In the genomic region with DNA sequence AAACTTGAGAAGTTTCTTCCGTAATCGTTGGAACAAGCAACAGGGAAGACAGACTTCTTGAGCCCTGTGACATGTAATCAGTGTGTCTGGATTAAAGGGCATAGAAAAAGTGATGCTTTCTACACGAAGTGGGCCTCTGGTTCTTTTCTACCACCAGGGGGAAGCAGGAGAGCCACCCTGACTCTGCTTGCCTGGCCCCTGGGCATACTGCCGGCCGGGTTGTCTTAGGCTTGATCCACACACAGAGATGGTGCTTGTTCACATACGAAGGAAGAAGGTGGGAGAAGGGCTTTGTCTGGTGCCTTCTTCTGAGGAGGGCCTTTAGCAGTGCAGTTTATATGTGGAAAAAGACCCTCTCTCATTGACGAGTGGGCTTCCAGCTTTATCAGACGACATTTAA, we compare ENCODE assay signal across 8 mouse cellular contexts. TPM values are rescaled to one million over a fixed set of nuclear protein-coding genes. Genes with fewer than 3 reads are reported as not detected.
A peak's percentile ranks its signal among the peaks of the same experiment; 100 is the strongest.
DNase-seq lines count a peak whose midpoint lies in the region; ATAC-seq and TF ChIP-seq lines count a peak whose summit lies in the region.

No protein-coding gene starts in this region.

- no peak for DNase-seq in forebrain, embryonic 10.5 days (ENCODE audit: extremely low spot score, low spot score)
- DNase-seq in lung, adult 2 months = no peak
- no peak for DNase-seq in lung, adult 18-20 months
- DNase-seq in layer of hippocampus, postnatal 25 days (ENCODE audit: extremely low spot score in 1 of 2, low spot score in 1 of 2) = no peak
- DNase-seq in gastrocnemius, adult 18-20 months (ENCODE audit: low spot score) = no peak

- H3K36me3 ChIP-seq in forebrain, embryonic 10.5 days (replicated peaks) = no peaks in the 10 kb centered on the region
- H3K36me3 ChIP-seq in forebrain, embryonic 12.5 days (replicated peaks) = no peaks in the 10 kb centered on the region
- no peaks in the 10 kb centered on the region for H3K36me3 ChIP-seq in forebrain, embryonic 16.5 days (ENCODE audit: control insufficient read depth, insufficient read depth)
- no peaks in the 10 kb centered on the region for H3K36me3 ChIP-seq in neural tube, embryonic 14.5 days (ENCODE audit: control insufficient read depth, insufficient read depth, low read length)

- H3K27ac ChIP-seq in forebrain, embryonic 10.5 days = 0 out of 2 replicates have a peak overlapping the region, but pooled peaks have one; percentile 15
- no peak overlapping the region for H3K27ac ChIP-seq in forebrain, embryonic 12.5 days
- H3K27ac ChIP-seq in forebrain, embryonic 16.5 days (ENCODE audit: low read length) = no peak overlapping the region
- no peak overlapping the region for H3K27ac ChIP-seq in neural tube, embryonic 14.5 days (ENCODE audit: low read depth, low read length)

- no peaks in the 10 kb centered on the region for H3K9me3 ChIP-seq in forebrain, embryonic 10.5 days
- no peaks in the 10 kb centered on the region for H3K9me3 ChIP-seq in forebrain, embryonic 12.5 days
- no peaks in the 10 kb centered on the region for H3K9me3 ChIP-seq in forebrain, embryonic 16.5 days (ENCODE audit: control insufficient read depth, low read length)
- H3K9me3 ChIP-seq in neural tube, embryonic 14.5 days (ENCODE audit: control insufficient read depth, low read length) = no peaks in the 10 kb centered on the region

- no peak for ATAC-seq in forebrain, embryonic 12.5 days (ENCODE audit: low FRiP score)
- ATAC-seq in forebrain, embryonic 16.5 days = peak; percentile 49; the same call in 1 of the 2 replicates
- peak; percentile 54; the same call in 1 of the 2 replicates for ATAC-seq in neural tube, embryonic 14.5 days (ENCODE audit: low read depth)

- no peak overlapping the region for H3K4me3 ChIP-seq in forebrain, embryonic 10.5 days
- no peak overlapping the region for H3K4me3 ChIP-seq in forebrain, embryonic 12.5 days (replicated peaks)
- no peak overlapping the region for H3K4me3 ChIP-seq in lung, adult 2 months (replicated peaks; ENCODE audit: extremely low read depth, low read depth, low read length)
- H3K4me3 ChIP-seq in forebrain, embryonic 16.5 days (replicated peaks; ENCODE audit: low read length) = no peak overlapping the region
- H3K4me3 ChIP-seq in neural tube, embryonic 14.5 days (ENCODE audit: low read depth, low read length) = no peak overlapping the region

- 55% methylated on average over 8 of the region's 8 CpGs for WGBS in forebrain, embryonic 10.5 days
- 59% methylated on average over 8 of the region's 8 CpGs for WGBS in forebrain, embryonic 12.5 days
- WGBS in lung, adult 2 months = 38% methylated on average over 8 of the region's 8 CpGs
- 48% methylated on average over 8 of the region's 8 CpGs for WGBS in forebrain, embryonic 16.5 days
- WGBS in neural tube, embryonic 14.5 days = 52% methylated on average over 8 of the region's 8 CpGs

- H3K9ac ChIP-seq in forebrain, embryonic 12.5 days = no peak overlapping the region
- no peak overlapping the region for H3K9ac ChIP-seq in forebrain, embryonic 16.5 days (replicated peaks; ENCODE audit: low read depth, low read length)
- H3K9ac ChIP-seq in neural tube, embryonic 14.5 days (replicated peaks; ENCODE audit: low read depth, low read length) = no peak overlapping the region

- H3K27me3 ChIP-seq in forebrain, embryonic 10.5 days (ENCODE audit: poor library complexity, severe bottlenecking) = no peaks in the 10 kb centered on the region
- 0 out of 2 replicates have a peak, but pooled peaks cover 5% of the 10 kb centered on the region for H3K27me3 ChIP-seq in forebrain, embryonic 12.5 days
- H3K27me3 ChIP-seq in forebrain, embryonic 16.5 days (replicated peaks; ENCODE audit: control insufficient read depth, insufficient read depth, low read length) = no peaks in the 10 kb centered on the region
- H3K27me3 ChIP-seq in neural tube, embryonic 14.5 days (ENCODE audit: control insufficient read depth, insufficient read depth, low read length) = no peaks in the 10 kb centered on the region

- H3K4me2 ChIP-seq in forebrain, embryonic 12.5 days = no peak overlapping the region
- no peak overlapping the region for H3K4me2 ChIP-seq in forebrain, embryonic 16.5 days (ENCODE audit: low read length)
- H3K4me2 ChIP-seq in neural tube, embryonic 14.5 days (ENCODE audit: low read depth, low read length) = no peak overlapping the region

- TF ChIP-seq POLR2A in lung, adult 2 months (IDR thresholded peaks at IDR 0.05; ENCODE audit: borderline replicate concordance, extremely low read depth, low read depth, low read length) = no peak

- peak; percentile 46 for TF ChIP-seq CTCF in lung, adult 2 months (IDR thresholded peaks at IDR 0.05; ENCODE audit: insufficient read depth, low read length)

- peaks cover 75% of the 10 kb centered on the region for H3K4me1 ChIP-seq in forebrain, embryonic 10.5 days
- H3K4me1 ChIP-seq in forebrain, embryonic 12.5 days = peaks cover 48% of the 10 kb centered on the region
- peaks cover 15% of the 10 kb centered on the region for H3K4me1 ChIP-seq in lung, adult 2 months (ENCODE audit: control insufficient read depth, insufficient read depth, low read length)
- H3K4me1 ChIP-seq in forebrain, embryonic 16.5 days (replicated peaks; ENCODE audit: control insufficient read depth, insufficient read depth, low read length) = peaks cover 26% of the 10 kb centered on the region
- peaks cover 16% of the 10 kb centered on the region for H3K4me1 ChIP-seq in neural tube, embryonic 14.5 days (ENCODE audit: control insufficient read depth, insufficient read depth, low read length)

RNA-seq across cellular contexts. Expression of a gene that starts 17.5 kb away (rescaled TPM):
- 5.7 and 6.8 TPM in 2 replicates for polyA plus RNA-seq in forebrain, embryonic 10.5 days (2016; fragmentation: Nextera tagmentation; extraction: Ambion mirVana)
- 9.4 and 11.1 TPM in 2 replicates for polyA plus RNA-seq in forebrain, embryonic 12.5 days (2016; fragmentation: Nextera tagmentation; extraction: Ambion mirVana)
- polyA plus RNA-seq in lung, adult 2 months (2012; rRNA removed) = 18.7 and 25.0 TPM in 2 replicates
- 9.5 and 10.5 TPM in 2 replicates for polyA plus RNA-seq in forebrain, embryonic 16.5 days (2015; fragmentation: Nextera tagmentation; extraction: Ambion mirVana)
- polyA plus RNA-seq in neural tube, embryonic 14.5 days (2014; fragmentation: Nextera tagmentation; extraction: Ambion mirVana) = 7.5 and 13.3 TPM in 2 replicates
- total RNA-seq in layer of hippocampus, postnatal 25 days (2021) = 10 to 100 TPM; 17.6 to 28.2 TPM
- total RNA-seq in gastrocnemius, adult 18-20 months (2021) = 10 to 100 TPM; 12.7 to 14.7 TPM
